Mouse (Mus musculus) retina, adult 2 months (tissue): ENCODE measurements around the gene Zfp653.
"Not testable (repeated sequence)": the region's sequence is repeated elsewhere in the genome, so short reads cannot be mapped to it uniquely, and the experiment has no call there.

Experiments used
- DNase-seq: peaks from one replicate; pipeline ENCODE4 v3.0.0-alpha.2; 2012; ENCODE audit warnings: low read depth, low spot score

Zfp653 gene

DNA sequence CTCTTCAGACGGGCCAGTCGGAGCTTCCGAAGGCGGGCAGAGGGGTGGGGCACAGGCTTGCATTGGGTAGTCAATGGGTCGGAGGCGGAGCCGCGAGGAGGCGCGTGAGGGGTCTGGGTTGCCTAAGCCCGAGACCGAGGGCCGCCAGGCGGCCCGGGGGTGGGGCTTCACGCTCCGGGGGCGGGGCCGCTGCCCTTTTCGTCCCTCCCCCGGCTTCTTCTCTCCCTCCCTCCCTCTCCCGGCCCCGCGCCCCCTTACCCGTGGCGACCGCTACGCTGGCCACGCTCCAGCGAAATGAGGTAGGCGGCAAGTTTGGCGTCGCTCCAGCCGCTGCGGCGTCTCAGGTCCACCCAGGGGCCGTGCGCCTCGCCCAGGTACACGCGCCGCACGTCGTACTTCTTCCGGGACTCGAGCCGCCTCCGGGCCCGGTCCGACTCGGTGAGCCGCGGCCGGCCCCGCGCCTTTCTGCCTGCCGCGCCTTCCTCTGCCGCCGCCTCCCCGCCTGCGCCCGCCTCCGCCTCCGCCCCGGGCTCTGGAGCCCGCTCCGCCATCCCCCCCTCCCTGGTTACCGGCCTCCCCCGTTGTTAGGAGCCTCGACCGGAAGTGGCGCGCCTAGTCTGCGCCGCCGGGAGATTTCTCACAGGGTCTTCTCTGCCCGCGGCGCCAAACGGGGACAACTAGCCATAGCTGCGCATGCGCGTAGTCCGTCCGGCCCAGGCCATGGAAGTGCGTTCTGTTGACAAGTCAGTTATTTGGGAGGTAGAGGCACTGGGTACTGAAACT lies at the start of gene Zfp653, which contains the start of gene Gm49318:
Gene Zfp653 (minus strand): TSS at position 586 of the 783 bp plus-strand sequence.
Gene Gm49318 (minus strand): TSS at position 469 of the 783 bp plus-strand sequence.
- peak; percentile 93 for DNase-seq

- DNase-seq, result no peak
Measured at GRCm38 (mm10) chr9:22119543-22119942, 48.4 kb upstream of the Zfp653 start.

- no peak for DNase-seq
Measured at GRCm38 (mm10) chr9:22117754-22118456, 46.7 kb upstream of the Zfp653 start.

DNA sequence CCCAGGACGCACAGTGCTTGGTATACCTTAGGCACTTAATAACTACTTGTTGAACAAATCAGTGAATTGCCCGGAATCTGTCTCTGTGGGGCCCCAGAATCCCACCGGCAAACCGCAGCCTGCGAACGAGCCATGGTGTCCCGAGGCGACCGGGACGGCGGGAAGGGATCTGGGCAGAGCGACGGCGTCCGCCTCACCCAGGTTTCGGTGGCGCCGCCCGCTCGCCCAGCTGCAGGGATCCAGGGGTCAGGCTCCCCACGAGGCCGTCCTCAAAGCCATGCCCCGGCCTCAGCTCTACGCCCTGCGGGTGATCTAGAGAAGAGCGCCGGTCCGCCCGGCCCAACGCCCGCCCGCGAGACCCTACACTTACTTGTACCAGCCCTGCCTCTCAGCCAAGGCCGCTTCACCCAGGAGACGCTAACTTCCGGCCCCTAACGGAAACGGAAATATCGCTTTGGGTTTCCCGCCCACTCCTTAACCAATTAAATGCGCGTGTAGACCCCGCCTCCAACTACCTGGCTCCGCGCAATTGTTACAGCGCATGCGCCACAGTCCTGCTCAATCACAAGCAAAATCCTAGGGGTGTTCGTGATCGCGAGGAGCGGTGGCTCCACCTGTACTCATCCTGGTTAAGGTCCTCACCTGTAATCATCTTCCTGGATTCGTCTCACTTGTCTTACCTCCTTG lies 45.7 kb upstream of the Zfp653 start, which contains the start of gene Elof1:
Gene Elof1 (minus strand): TSS at position 433 of the 687 bp plus-strand sequence.
- DNase-seq, result peak; percentile 93

- no peak for DNase-seq
Measured at GRCm38 (mm10) chr9:22116086-22116485, 44.9 kb upstream of the Zfp653 start.

- DNase-seq, result no peak
Measured at GRCm38 (mm10) chr9:22115635-22116034, 44.5 kb upstream of the Zfp653 start.

DNA sequence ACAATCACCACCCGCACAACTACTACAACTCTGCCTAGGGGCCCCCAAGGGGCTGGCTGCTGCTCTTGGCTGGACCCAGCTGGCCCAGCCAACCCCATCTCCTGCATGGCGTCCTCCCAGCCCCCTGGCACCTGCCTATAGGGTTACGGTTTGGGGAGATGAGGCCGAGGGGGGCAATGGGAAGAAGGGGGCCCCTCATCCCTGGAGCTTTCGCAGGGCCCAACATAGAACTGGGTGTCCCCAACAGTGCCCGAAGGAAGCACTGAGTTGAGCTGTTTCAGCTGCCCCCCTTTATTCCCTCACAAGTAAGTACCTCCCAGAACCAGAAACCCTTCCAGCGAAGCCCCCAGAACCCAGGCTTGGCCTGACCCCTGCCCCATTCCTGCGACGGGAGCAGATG lies 37.0 kb upstream of the Zfp653 start:
- DNase-seq, result no peak

GRCm38 (mm10) chr9:22099922-22100321 lies 28.7 kb upstream of the Zfp653 start:
- no peak for DNase-seq

DNA sequence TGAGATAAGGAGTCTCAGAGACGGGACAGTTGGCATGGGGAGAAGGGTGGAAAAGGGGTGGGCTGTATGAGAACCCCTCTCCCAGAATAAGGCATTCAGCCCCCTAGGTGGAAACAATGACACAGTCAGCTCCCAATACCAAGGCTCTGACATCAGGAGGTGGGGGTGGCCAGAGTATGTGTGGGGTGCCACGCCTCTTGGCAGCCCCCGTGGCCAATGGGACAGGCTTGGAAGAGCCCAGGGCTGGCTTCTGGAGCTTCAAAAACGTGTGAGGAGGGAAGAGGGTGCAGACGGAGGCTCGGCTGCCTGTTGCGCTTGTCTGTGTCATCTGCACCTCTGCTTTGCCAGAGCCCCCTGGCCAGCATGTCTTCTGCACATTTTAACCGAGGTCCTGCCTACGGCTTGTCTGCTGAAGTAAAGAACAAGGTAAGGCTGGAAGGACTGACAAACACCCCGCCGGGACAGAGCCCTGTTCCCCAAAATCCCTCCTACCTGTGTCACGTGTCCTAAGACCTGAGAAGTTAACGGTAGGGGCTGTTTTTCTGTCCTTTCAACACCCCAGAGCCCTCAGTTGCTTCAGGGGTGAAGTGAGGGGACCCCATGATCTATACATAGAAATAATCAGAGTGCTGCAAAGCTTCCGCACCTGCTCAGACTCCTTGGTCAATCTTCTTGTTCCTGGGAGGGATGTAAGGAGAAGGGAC lies 28.0 kb upstream of the Zfp653 start, which contains the start of gene Cnn1:
Gene Cnn1 (plus strand): TSS at position 224 of the 704 bp plus-strand sequence.
- no peak for DNase-seq

GRCm38 (mm10) chr9:22095854-22096307 lies 24.7 kb upstream of the Zfp653 start:
- no peak for DNase-seq

DNA sequence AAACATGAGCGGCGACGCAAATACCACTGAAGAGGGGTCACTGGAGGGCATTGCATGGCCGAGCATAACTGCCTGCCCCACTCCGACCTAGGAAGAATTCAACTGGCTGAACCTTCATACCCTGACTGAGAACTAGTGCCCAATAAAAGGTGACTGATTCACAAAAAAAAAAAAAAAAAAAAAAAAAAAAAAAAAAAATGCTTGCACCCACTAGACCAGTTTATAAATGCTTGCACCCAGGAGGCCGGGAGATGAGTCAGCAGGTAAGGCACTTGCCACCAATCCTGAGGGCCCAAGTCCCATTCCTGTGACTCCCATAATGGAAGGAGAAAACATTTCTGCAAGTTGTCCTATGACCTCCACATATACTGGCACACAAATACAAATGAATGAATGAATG lies 21.6 kb upstream of the Zfp653 start:
- no peak for DNase-seq

- DNase-seq, result no peak
Measured at GRCm38 (mm10) chr9:22089986-22090385, 18.8 kb upstream of the Zfp653 start.

- DNase-seq, result no peak
Measured at GRCm38 (mm10) chr9:22089281-22089680, 18.1 kb upstream of the Zfp653 start.

- no peak for DNase-seq
Measured at GRCm38 (mm10) chr9:22087034-22087618, 15.9 kb upstream of the Zfp653 start.

DNA sequence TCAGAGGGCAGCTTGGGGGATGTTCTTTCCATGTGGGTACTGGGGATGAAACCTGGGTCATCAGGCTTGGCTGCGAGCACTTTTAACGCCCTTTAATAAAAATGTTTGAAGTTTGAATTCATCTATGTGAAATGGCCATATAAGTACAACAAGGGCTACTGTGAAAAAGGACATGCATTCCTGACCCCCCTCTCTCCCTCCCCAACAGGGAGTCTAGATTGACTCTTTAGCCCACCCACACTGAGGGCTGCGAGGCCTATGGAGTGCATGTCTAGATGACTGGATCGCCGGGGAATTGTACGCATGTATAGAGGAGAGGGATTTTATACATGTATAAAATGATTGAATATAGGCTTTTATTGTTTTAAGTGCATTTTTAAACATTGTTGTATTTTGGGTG lies 14.8 kb upstream of the Zfp653 start:
- no peak for DNase-seq

DNA sequence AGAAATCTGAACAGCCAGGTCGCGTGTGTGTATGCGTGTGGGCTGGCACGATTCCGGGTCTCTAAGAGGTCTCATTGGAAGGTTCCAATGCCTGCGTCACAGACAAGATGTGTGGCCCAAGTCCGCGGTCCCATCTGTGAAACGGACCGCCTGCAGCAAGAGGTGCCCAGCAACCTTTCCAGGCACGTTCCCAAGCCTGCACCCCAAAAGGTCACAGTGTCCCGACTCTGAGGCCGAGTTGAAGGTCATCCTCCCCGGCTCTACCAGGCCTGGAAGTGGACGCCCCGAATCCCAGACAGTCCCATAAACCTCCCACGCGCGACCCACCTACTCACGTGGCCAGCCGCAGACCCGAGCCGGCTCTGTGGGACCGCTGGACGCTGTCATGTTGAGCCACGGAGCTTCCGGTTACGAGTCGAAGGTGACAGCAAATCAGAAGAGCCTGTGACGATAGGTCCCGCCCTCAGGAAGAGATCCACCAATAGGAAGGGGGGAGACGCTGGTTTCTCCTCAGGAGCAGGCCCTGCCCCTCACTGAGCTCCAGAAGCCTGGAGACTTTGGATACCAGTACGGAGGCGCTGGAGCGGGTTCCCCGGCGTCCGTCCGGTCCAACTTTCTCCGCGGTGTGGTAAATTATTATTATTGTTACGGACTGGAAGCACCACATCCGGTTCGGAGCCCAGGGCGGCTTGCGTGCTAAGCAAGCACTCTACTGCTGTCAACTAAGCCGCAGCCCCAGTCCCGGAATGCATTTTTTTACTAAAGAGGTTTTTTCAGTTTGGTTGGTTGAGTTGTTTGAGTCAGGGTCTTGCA lies 14.1 kb upstream of the Zfp653 start, which contains the start of gene Ecsit:
Gene Ecsit (minus strand): TSS at position 417 of the 813 bp plus-strand sequence.
- DNase-seq, result peak; percentile 93

- no peak for DNase-seq
Measured at GRCm38 (mm10) chr9:22084667-22085021, 13.5 kb upstream of the Zfp653 start.

GRCm38 (mm10) chr9:22076223-22076622 lies 5.0 kb upstream of the Zfp653 start:
- no peak for DNase-seq

GRCm38 (mm10) chr9:22075778-22076177 lies 4.6 kb upstream of the Zfp653 start:
- not testable (repeated sequence) for DNase-seq

- DNase-seq, result no peak
Measured at GRCm38 (mm10) chr9:22072276-22072675, 1.1 kb upstream of the Zfp653 start.
